Mouse (Mus musculus): Measurements from ENCODE around the gene Fcho2.

DNA sequence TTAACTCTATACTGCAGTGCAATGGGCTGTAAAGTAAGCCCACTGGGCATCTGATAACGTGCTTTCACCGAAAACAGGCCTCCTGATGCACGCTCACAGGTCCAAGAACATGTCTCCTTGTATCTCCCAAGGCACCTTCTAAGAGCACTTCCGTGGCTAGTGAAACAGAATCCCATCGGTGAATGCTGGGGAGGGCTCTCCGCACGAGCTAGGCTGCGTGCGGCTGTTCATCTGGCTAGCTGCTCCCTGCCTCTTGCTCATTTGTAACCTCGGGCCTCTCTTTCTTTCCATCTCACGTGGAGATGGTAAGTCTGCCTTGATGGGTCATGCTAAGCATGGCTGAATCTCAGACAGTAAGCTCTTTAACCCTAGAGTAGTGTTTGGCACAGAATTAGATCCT lies 124.4 kb downstream of the Fcho2 start:
- TF ChIP-seq CTCF (IDR thresholded peaks at IDR 0.05; ENCODE audit: low read depth, low read length) (no peak), EP300 (IDR thresholded peaks at IDR 0.05; ENCODE audit: insufficient read depth, low read depth, low read length) (no peak), POLR2A (IDR thresholded peaks at IDR 0.05; ENCODE audit: insufficient read depth, low read length) (no peak)

All from ES-Bruce4 (cell line).